Mouse (Mus musculus): ENCODE measurements around the gene Prex1. TPM values are rescaled to one million over a fixed set of nuclear protein-coding genes. Genes with fewer than 3 reads are reported as not detected.

Prex1 gene
- polyA plus RNA-seq, 1 experiment from 2014 or later: 31.9 TPM

- Histone ChIP-seq H3K36me3 (ENCODE audit: control insufficient read depth, insufficient read depth, low read length) (no peaks in the 10 kb centered on the region; the same call in 1 of the 2 replicates), H3K27me3 (ENCODE audit: control insufficient read depth, insufficient read depth, low read length) (no peaks in the 10 kb centered on the region), H3K4me1 (ENCODE audit: control insufficient read depth, insufficient read depth, low read length) (no peaks in the 10 kb centered on the region), H3K9me3 (ENCODE audit: control insufficient read depth, low read length) (no peaks in the 10 kb centered on the region), H3K9ac (ENCODE audit: low read length) (no peak overlapping the region), H3K27ac (ENCODE audit: low read depth, low read length) (no peak overlapping the region), H3K4me2 (ENCODE audit: low read depth) (no peak overlapping the region), H3K4me3 (ENCODE audit: low read depth, low read length) (no peak overlapping the region)
- ATAC-seq (ENCODE audit: insufficient read depth, low FRiP score, low TSS enrichment) (peak; percentile 48; the same call in 1 of the 2 replicates), DNase-seq (ENCODE audit: low spot score) (peak; percentile 77)
- 41% methylated on average over 21 of the region's 21 CpGs for WGBS
Measured at GRCm38 (mm10) chr2:166592034-166592912, 121.4 kb downstream of the Prex1 start.

- H3K9me3 ChIP-seq (ENCODE audit: control insufficient read depth, low read length): no peaks in the 10 kb centered on the region
- no peaks in the 10 kb centered on the region for H3K4me1 ChIP-seq (ENCODE audit: control insufficient read depth, insufficient read depth, low read length)
- DNase-seq (ENCODE audit: low spot score) (no peak), ATAC-seq (ENCODE audit: insufficient read depth, low FRiP score, low TSS enrichment) (no peak)
- H3K27ac ChIP-seq (ENCODE audit: low read depth, low read length): no peak overlapping the region
- WGBS: 85% methylated on average over 3 of the region's 3 CpGs
- H3K4me3 ChIP-seq (ENCODE audit: low read depth, low read length): no peak overlapping the region
- no peaks in the 10 kb centered on the region for H3K27me3 ChIP-seq (ENCODE audit: control insufficient read depth, insufficient read depth, low read length)
- no peak overlapping the region for H3K4me2 ChIP-seq (ENCODE audit: low read depth)
- H3K9ac ChIP-seq (ENCODE audit: low read length): no peak overlapping the region
- H3K36me3 ChIP-seq (ENCODE audit: control insufficient read depth, insufficient read depth, low read length): peaks cover 7% of the 10 kb centered on the region
Measured at GRCm38 (mm10) chr2:166584491-166584890, 129.1 kb downstream of the Prex1 start.

- Histone ChIP-seq H3K27me3 (ENCODE audit: control insufficient read depth, insufficient read depth, low read length) (no peaks in the 10 kb centered on the region), H3K4me3 (ENCODE audit: low read depth, low read length) (no peak overlapping the region), H3K27ac (ENCODE audit: low read depth, low read length) (no peak overlapping the region), H3K4me2 (ENCODE audit: low read depth) (no peak overlapping the region), H3K9me3 (ENCODE audit: control insufficient read depth, low read length) (no peaks in the 10 kb centered on the region), H3K9ac (ENCODE audit: low read length) (no peak overlapping the region), H3K4me1 (ENCODE audit: control insufficient read depth, insufficient read depth, low read length) (no peaks in the 10 kb centered on the region), H3K36me3 (ENCODE audit: control insufficient read depth, insufficient read depth, low read length) (peaks cover 9% of the 10 kb centered on the region)
- WGBS: 94% methylated on average over 5 of the region's 5 CpGs
- ATAC-seq (ENCODE audit: insufficient read depth, low FRiP score, low TSS enrichment) (no peak), DNase-seq (ENCODE audit: low spot score) (no peak)
Measured at GRCm38 (mm10) chr2:166583292-166583691, 130.3 kb downstream of the Prex1 start.

- Histone ChIP-seq H3K9me3 (ENCODE audit: control insufficient read depth, low read length) (no peaks in the 10 kb centered on the region), H3K4me2 (ENCODE audit: low read depth) (no peak overlapping the region), H3K27me3 (ENCODE audit: control insufficient read depth, insufficient read depth, low read length) (no peaks in the 10 kb centered on the region), H3K4me1 (ENCODE audit: control insufficient read depth, insufficient read depth, low read length) (no peaks in the 10 kb centered on the region), H3K4me3 (ENCODE audit: low read depth, low read length) (no peak overlapping the region), H3K27ac (ENCODE audit: low read depth, low read length) (no peak overlapping the region), H3K9ac (ENCODE audit: low read length) (no peak overlapping the region), H3K36me3 (ENCODE audit: control insufficient read depth, insufficient read depth, low read length) (peaks cover 9% of the 10 kb centered on the region)
- WGBS: 93% methylated on average over 21 of the region's 21 CpGs
- DNase-seq (ENCODE audit: low spot score) (no peak), ATAC-seq (ENCODE audit: insufficient read depth, low FRiP score, low TSS enrichment) (no peak)
Measured at GRCm38 (mm10) chr2:166581881-166582583, 131.6 kb downstream of the Prex1 start.

GRCm38 (mm10) chr2:166579793-166580192 lies 133.8 kb downstream of the Prex1 start:
- no peaks in the 10 kb centered on the region for H3K9me3 ChIP-seq (ENCODE audit: control insufficient read depth, low read length)
- H3K4me2 ChIP-seq (ENCODE audit: low read depth): no peak overlapping the region
- H3K27me3 ChIP-seq (ENCODE audit: control insufficient read depth, insufficient read depth, low read length): no peaks in the 10 kb centered on the region
- H3K9ac ChIP-seq (ENCODE audit: low read length): no peak overlapping the region
- 93% methylated on average over 5 of the region's 5 CpGs for WGBS
- H3K27ac ChIP-seq (ENCODE audit: low read depth, low read length): no peak overlapping the region
- no peaks in the 10 kb centered on the region for H3K4me1 ChIP-seq (ENCODE audit: control insufficient read depth, insufficient read depth, low read length)
- DNase-seq (ENCODE audit: low spot score): no peak
- no peak for ATAC-seq (ENCODE audit: insufficient read depth, low FRiP score, low TSS enrichment)
- no peak overlapping the region for H3K4me3 ChIP-seq (ENCODE audit: low read depth, low read length)
- H3K36me3 ChIP-seq (ENCODE audit: control insufficient read depth, insufficient read depth, low read length): peaks cover 3% of the 10 kb centered on the region; the same call in 1 of the 2 replicates

- no peak overlapping the region for H3K9ac ChIP-seq (ENCODE audit: low read length)
- H3K4me2 ChIP-seq (ENCODE audit: low read depth): no peak overlapping the region
- H3K9me3 ChIP-seq (ENCODE audit: control insufficient read depth, low read length): no peaks in the 10 kb centered on the region
- DNase-seq (ENCODE audit: low spot score) (no peak), ATAC-seq (ENCODE audit: insufficient read depth, low FRiP score, low TSS enrichment) (no peak)
- WGBS: 92% methylated on average over 10 of the region's 10 CpGs
- no peaks in the 10 kb centered on the region for H3K4me1 ChIP-seq (ENCODE audit: control insufficient read depth, insufficient read depth, low read length)
- H3K27me3 ChIP-seq (ENCODE audit: control insufficient read depth, insufficient read depth, low read length): no peaks in the 10 kb centered on the region
- H3K4me3 ChIP-seq (ENCODE audit: low read depth, low read length): no peak overlapping the region
- no peak overlapping the region for H3K27ac ChIP-seq (ENCODE audit: low read depth, low read length)
- peaks cover 3% of the 10 kb centered on the region; the same call in 1 of the 2 replicates for H3K36me3 ChIP-seq (ENCODE audit: control insufficient read depth, insufficient read depth, low read length)
Measured at GRCm38 (mm10) chr2:166579361-166579760, 134.3 kb downstream of the Prex1 start.

- DNase-seq (ENCODE audit: low spot score) (no peak), ATAC-seq (ENCODE audit: insufficient read depth, low FRiP score, low TSS enrichment) (no peak)
- WGBS: 81% methylated on average over 13 of the region's 17 CpGs
- Histone ChIP-seq H3K9ac (ENCODE audit: low read length) (no peak overlapping the region), H3K36me3 (ENCODE audit: control insufficient read depth, insufficient read depth, low read length) (peaks cover 2% of the 10 kb centered on the region), H3K4me1 (ENCODE audit: control insufficient read depth, insufficient read depth, low read length) (no peaks in the 10 kb centered on the region), H3K9me3 (ENCODE audit: control insufficient read depth, low read length) (no peaks in the 10 kb centered on the region), H3K27me3 (ENCODE audit: control insufficient read depth, insufficient read depth, low read length) (no peaks in the 10 kb centered on the region), H3K4me3 (ENCODE audit: low read depth, low read length) (no peak overlapping the region), H3K4me2 (ENCODE audit: low read depth) (no peak overlapping the region), H3K27ac (ENCODE audit: low read depth, low read length) (no peak overlapping the region)
Measured at GRCm38 (mm10) chr2:166575419-166575818, 138.2 kb downstream of the Prex1 start.

- peaks cover 2% of the 10 kb centered on the region for H3K36me3 ChIP-seq (ENCODE audit: control insufficient read depth, insufficient read depth, low read length)
- H3K4me2 ChIP-seq (ENCODE audit: low read depth): no peak overlapping the region
- H3K27me3 ChIP-seq (ENCODE audit: control insufficient read depth, insufficient read depth, low read length): no peaks in the 10 kb centered on the region
- no peaks in the 10 kb centered on the region for H3K4me1 ChIP-seq (ENCODE audit: control insufficient read depth, insufficient read depth, low read length)
- DNase-seq (ENCODE audit: low spot score): peak; percentile 79
- no peaks in the 10 kb centered on the region for H3K9me3 ChIP-seq (ENCODE audit: control insufficient read depth, low read length)
- H3K9ac ChIP-seq (ENCODE audit: low read length): no peak overlapping the region
- no peak for ATAC-seq (ENCODE audit: insufficient read depth, low FRiP score, low TSS enrichment)
- 20% methylated on average over 7 of the region's 7 CpGs for WGBS
- H3K27ac ChIP-seq (ENCODE audit: low read depth, low read length): no peak overlapping the region
- no peak overlapping the region for H3K4me3 ChIP-seq (ENCODE audit: low read depth, low read length)
Measured at GRCm38 (mm10) chr2:166574934-166575333, 138.7 kb downstream of the Prex1 start.
